Mouse (Mus musculus) spleen, adult 2 months (tissue): ENCODE data around the gene Prkn.

Source experiments
- CTCF ChIP-seq: fragments of 200-500 bp; IDR thresholded peaks from 2 replicates; pipeline ENCODE4 v1.5.1; 2011; ENCODE audit warnings: mild to moderate bottlenecking, inconsistent platforms; ENCODE audit not compliant: insufficient read depth, insufficient read length, insufficient replicate concordance; ENCODE audit errors: extremely low read depth
- POLR2A ChIP-seq: fragments of 200-500 bp; IDR thresholded peaks from 2 replicates; pipeline ENCODE4 v1.6.1; 2011; ENCODE audit warnings: low read depth, low read length, inconsistent platforms

DNA sequence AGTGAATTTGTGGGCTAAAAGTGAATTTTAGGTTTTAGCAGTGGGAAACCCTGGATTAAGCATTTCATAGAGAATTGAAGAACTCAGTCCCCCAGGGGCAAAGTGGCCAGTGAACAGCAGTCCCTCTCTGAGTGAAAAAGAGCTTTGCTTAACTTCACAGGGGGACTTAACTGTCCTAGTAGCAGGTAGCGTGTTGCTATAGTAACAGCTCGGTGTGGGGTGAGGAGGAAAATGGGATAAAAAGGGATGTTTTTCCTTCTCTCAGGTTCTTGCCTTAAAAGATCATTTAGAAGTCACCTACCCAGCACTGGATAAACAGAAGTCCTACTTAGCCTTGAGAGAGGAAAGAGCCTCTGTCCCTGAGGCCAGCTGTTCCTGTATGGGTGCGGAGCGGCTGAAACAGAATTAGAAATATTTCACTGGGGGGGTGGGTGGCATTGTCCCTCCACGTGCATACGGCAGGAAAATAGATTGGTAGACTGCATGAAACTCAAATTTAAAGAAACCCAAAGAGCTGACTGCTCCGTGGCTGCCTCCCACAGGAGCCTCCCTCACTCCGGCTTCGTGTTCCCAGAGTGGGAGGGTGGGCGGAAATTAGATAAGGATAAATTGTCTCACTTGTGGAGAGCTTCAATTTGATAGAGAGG is 1109.5 kb downstream of the Prkn start:
- TF ChIP-seq CTCF (no peak), POLR2A (no peak)
